Mouse (Mus musculus) neutrophil, adult 5-6 weeks (primary cell): ENCODE results near the gene Nfkb2. TPM values are rescaled to one million over a fixed set of nuclear protein-coding genes. Genes with fewer than 3 reads are reported as not detected.

Experiments
- ATAC-seq: fragments of 151-379, 151-347 bp; 2 replicates; pipeline ENCODE4 v1.8.0; 2017; ENCODE audit warnings: mild to moderate bottlenecking, moderate TSS enrichment; ENCODE audit not compliant: insufficient number of reproducible peaks, poor library complexity, low FRiP score, severe bottlenecking; ENCODE audit errors: extremely low read depth
- total RNA-seq: library from RNA; stranded (forward); fragments of 200-1000 nt; gene quantifications from 2 replicates; pipeline ENCODE4 v1.2.3, GENCODE M21; 2017

Gene Nfkb2
- total RNA-seq, 1 experiment from 2014 or later, result 84.7 TPM

GRCm38 (mm10) chr19:46307781-46308180 is 3.7 kb downstream of the Nfkb2 start:
- ATAC-seq, result no peak

DNA sequence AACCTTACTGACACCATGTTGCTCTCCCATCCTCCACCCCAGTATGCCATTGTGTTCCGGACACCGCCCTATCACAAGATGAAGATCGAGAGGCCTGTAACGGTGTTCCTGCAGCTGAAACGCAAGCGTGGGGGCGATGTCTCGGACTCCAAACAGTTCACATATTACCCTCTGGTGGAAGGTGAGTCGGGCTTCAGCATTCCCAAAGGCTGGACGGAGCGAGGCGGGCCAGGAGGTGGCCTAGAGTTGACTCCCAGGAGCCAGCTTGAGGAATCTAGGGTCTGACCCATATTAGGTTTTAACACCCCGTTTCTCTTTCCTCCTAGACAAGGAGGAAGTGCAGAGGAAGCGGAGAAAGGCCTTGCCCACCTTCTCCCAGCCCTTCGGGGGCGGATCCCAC is 4.2 kb downstream of the Nfkb2 start:
- no peak for ATAC-seq

DNA sequence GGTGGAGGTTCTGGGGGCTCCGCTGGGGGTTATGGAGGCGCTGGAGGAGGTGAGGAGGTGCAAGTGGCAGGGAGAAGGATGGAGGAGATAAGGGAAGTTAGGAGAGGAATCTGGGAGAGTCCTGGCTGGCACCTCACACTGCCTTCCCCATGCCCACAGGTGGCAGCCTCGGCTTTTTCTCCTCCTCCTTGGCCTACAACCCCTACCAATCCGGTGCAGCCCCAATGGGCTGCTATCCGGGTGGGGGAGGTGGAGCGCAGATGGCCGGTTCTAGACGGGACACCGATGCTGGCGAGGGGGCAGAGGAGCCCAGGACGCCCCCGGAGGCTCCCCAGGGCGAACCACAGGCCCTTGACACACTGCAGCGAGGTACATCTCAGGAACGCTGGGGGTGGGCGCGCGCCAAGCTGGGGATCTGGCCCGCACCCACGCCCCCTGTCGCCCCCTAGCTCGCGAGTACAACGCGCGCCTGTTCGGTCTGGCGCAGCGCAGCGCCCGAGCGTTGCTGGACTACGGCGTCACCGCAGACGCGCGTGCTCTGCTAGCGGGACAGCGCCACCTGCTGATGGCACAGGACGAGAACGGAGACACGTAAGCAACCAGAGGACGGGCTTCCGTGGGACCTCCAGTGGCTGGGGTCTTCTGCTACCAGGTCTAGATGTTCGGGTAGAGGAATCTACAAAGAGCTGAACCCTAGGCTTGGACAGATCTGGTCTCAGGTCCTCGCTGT is 4.8 kb downstream of the Nfkb2 start:
- peak; percentile 34; the same call in 1 of the 2 replicates for ATAC-seq

DNA sequence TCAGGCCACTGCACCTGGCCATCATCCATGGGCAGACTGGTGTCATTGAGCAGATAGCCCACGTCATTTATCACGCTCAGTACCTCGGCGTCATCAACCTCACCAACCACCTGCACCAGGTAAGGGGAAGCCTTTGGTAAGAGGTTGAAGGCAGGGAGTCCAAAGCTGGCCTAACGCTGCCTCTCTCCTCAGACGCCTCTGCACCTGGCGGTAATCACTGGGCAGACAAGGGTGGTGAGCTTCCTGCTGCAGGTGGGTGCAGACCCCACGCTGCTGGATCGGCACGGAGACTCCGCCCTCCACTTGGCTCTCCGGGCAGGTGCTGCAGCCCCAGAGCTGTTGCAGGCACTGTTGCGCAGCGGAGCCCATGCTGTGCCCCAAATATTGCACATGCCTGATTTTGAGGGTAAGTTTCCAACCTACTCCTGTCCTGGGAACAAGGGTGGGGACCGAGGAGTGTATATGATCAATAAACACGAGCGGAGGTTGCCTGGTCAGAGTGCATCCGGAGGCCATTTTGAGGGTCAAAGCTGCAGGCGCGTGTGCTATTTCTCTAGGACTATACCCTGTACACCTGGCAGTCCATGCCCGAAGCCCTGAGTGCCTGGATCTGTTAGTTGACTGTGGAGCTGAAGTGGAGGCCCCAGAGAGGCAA is 5.7 kb downstream of the Nfkb2 start:
- no peak for ATAC-seq

DNA sequence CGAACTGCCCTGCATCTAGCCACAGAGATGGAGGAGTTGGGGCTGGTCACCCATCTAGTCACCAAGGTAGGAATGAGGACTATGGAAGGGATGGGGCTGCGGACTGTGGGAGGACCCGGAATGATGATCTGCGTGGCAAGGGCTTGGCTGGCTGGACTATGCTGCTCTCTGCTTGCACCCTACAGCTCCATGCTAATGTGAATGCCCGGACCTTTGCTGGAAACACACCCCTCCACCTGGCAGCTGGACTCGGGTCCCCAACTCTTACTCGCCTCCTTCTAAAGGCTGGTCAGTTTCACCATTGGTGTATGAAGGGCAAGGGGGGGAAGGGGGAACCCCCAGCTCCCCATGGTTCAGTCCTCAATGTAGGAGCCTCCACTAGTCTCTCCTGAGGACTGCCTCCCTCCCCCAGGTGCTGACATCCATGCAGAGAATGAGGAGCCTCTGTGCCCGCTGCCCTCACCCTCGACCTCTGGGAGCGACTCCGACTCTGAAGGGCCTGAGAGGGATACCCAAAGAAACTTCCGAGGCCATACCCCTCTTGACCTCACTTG is 6.3 kb downstream of the Nfkb2 start:
- no peak for ATAC-seq

GRCm38 (mm10) chr19:46311341-46311740 is 7.2 kb downstream of the Nfkb2 start:
- no peak for ATAC-seq

GRCm38 (mm10) chr19:46312566-46312965 is 8.4 kb downstream of the Nfkb2 start:
- ATAC-seq, result no peak

DNA sequence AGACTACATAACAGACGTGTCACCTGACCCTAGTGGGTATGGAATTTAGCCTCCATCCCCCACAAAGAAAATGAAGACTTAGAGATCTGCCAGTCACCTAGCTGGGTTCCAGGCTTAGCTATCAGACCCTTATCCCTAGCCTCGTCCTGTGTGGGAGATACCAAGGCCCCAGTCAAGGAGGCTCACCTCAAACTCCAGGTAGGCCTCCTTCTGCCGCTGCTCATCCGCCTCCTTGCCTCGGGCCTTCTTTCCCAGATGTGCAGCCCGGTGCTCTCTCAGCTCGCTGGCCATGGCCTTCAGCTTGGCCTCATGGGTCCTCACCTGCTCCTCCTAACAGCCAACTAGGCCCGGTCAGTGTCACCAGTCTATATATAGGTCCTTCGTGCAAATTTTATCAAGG is 9.0 kb downstream of the Nfkb2 start:
- ATAC-seq, result no peak

GRCm38 (mm10) chr19:46313591-46313990 is 9.5 kb downstream of the Nfkb2 start:
- ATAC-seq, result no peak

GRCm38 (mm10) chr19:46314151-46314601 is 10.1 kb downstream of the Nfkb2 start:
- no peak for ATAC-seq

GRCm38 (mm10) chr19:46314872-46315742 is 11.0 kb downstream of the Nfkb2 start:
- no peak for ATAC-seq

DNA sequence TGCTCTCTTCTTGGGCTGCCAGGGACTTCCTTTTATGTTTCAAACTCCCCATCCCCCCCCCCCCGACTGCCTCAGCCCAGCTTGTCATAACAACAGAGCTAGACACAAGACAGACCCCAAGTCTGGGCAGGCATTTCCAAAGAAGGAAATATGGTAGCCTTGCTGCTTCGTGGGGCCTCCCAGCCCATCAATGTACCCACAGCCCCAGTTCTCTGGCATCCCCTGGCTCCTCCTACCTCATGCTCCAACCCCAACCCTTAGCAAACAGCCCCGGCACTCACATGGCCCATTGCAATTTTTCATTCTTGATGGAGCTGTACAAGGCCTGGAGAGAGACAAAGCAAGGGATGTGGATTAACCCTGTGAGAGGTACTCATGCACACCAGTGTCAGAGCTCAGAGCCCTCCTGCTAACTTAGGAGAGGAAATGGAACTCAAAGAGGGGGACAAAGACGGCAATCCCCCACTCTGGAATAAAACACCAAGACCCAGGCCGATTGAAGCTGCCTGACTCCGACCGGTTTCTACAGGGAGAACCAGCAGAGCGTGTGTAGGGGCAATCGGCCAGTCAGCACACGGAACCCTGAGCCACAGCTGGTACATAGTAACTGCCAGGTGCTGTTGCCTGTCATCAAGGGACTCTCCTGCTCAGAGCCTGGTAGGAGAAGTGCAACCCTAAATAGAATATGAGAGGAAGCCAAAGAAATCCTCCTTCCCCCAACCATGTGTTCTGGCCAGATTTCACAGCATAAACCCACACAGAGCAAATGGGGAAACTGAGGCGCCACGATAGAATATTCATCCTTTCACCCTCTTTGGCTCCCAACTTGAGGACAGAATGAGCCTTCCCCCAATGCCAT is 11.9 kb downstream of the Nfkb2 start:
- no peak for ATAC-seq

GRCm38 (mm10) chr19:46316846-46317545 is 12.9 kb downstream of the Nfkb2 start:
- ATAC-seq, result no peak

- ATAC-seq, result no peak
Observed at GRCm38 (mm10) chr19:46317546-46317885, 13.4 kb downstream of the Nfkb2 start.

DNA sequence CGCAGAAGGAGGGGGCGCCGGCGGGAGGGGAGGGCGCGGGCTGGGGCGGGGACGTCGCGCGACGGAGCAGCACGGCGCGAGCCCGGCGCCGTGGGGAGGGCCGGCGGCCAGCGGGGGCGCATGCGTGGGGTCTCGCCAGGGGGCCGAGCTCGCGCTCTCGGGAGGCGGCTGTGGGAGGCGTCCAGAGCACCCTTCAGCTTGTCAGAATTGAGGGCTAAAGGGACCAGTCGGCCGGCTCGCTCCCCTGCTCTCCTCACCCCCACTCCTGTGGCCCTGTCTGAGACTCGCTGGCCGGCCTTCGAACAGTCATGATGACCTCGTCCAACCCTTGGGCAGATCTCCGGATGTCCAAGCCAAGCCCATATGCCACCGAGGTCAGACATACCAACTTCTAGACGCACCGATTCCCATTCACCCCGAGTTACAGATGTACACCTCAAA is 13.9 kb downstream of the Nfkb2 start:
- ATAC-seq, result no peak

DNA sequence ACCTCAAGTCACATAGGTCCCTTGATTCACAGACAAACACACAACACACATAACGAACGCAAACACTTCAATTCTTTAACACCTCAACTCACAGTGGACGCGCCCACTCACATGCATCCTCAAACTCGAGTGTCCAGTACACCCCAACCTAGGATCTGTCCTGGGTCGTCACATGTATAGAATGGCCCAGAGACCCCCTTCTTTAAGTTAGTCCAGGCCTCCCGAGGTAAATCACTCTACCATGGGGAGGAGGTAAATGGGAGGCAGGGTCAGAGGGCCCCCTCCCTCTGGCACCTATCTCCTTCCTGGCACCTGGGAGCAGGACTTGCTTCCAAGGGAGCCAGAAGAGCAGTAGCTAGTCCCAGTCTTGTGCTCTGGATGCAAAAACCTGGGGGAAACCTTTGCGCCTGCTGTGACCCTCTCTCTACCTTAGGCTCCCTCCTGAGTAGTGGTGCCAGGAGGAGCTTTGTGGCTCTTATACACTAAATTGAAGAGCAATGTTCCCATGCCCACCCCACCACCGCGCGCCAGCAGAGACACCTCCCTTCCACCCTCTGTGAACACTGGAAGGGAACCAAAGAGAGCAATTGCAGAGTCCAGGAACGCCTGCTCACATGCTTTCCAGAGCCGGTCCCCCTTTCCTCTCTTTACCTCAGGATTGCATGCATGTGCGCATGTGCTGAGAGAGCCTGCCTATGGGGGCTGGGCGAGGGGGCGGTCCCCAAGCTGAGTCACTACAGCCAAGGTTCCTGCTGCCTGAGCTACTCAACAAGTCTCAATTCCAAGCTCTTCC is 14.7 kb downstream of the Nfkb2 start:
- ATAC-seq, result no peak

DNA sequence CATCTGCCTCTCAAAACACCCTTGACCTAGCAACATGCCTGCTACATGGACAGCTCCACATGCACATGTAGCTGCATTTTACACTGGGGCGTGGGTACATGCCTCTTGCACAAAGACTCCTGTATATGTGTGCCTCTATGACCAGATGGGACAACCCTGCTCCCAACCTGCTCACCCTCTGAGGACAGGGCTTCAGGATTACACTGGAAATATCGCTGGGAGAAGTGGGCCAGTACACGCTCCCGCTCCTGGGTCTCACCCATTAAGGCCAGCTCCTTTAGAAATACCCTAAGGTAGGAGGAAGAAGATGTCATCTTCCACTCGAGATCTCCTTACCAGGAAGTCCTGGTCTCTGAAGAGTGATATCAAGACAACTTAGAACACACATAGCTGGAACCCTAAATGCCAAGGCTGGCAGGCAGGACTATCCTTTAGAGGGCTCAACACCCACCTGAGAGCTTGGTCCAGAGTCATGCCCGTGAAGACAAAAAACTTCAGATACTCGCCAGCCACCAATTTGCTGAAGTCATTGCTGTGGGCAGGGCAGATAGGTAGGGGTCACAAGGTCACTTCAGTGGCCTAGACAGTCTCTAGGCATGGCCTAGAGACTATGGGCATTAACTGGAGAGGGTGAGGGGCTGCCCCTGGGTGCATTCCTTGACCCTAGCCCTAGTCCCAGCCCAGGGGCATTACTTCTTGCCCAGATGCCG is 16.1 kb downstream of the Nfkb2 start:
- ATAC-seq, result no peak
